Comparison of ENCODE assay signal across 8 mouse cellular contexts in genomic region chr14:26639961-26640360, GRCm38 (mm10). TPM values are rescaled to one million over a fixed set of nuclear protein-coding genes. Genes with fewer than 3 reads are reported as not detected.
DNase-seq lines count a peak whose midpoint lies in the region; ATAC-seq and TF ChIP-seq lines count a peak whose summit lies in the region.

No protein-coding gene starts in this region.

- WGBS in hindbrain, postnatal 0 days: 22% methylated on average over 2 of the region's 2 CpGs
- 25% methylated on average over 2 of the region's 2 CpGs for WGBS in lung, embryonic 15.5 days

- no peaks in the 10 kb centered on the region; the same call in 1 of the 2 replicates for H3K4me1 ChIP-seq in hindbrain, postnatal 0 days (ENCODE audit: insufficient read depth, low read length)
- H3K4me1 ChIP-seq in lung, embryonic 15.5 days: peaks cover 19% of the 10 kb centered on the region

- ATAC-seq in hindbrain, postnatal 0 days: no peak
- ATAC-seq in lung, embryonic 15.5 days (ENCODE audit: borderline replicate concordance, extremely low read depth, low FRiP score, low TSS enrichment): no peak
- no peak for ATAC-seq in monocyte, adult 5-6 weeks (replicated peaks; ENCODE audit: insufficient number of reproducible peaks, low FRiP score, low TSS enrichment, poor library complexity, severe bottlenecking)

- H3K4me2 ChIP-seq in hindbrain, postnatal 0 days (ENCODE audit: low read depth, low read length): peak overlapping the region; percentile 91
- H3K4me2 ChIP-seq in lung, embryonic 15.5 days: peak overlapping the region; percentile 70

- H3K27me3 ChIP-seq in hindbrain, postnatal 0 days (ENCODE audit: insufficient read depth, low read length): no peaks in the 10 kb centered on the region
- no peaks in the 10 kb centered on the region for H3K27me3 ChIP-seq in lung, embryonic 15.5 days

- DNase-seq in retina, postnatal 1 day: peak; percentile 18
- DNase-seq in retina, embryonic 14.5 days (ENCODE audit: low spot score): no peak
- peak; percentile 45 for DNase-seq in cerebellum, adult 9-11 months
- DNase-seq in hindbrain, postnatal 0 days (ENCODE audit: low spot score): peak; percentile 43
- no peak for DNase-seq in thymus, postnatal 25 days
- no peak for DNase-seq in left cerebral cortex, postnatal 14 days (ENCODE audit: low spot score in 2 of 2)

- no peaks in the 10 kb centered on the region for H3K9me3 ChIP-seq in hindbrain, postnatal 0 days (ENCODE audit: low read length)
- no peaks in the 10 kb centered on the region for H3K9me3 ChIP-seq in lung, embryonic 15.5 days

- TF ChIP-seq CTCF in hindbrain, postnatal 0 days (IDR thresholded peaks at IDR 0.05; ENCODE audit: low read depth): peak; percentile 29; the same call in 1 of the 2 replicates

- H3K27ac ChIP-seq in hindbrain, postnatal 0 days: no peak overlapping the region
- no peak overlapping the region for H3K27ac ChIP-seq in lung, embryonic 15.5 days

- intact Hi-C loops in left cerebral cortex, postnatal 14 days (cut with DNase I): loop anchor here (5.0 to 10.0 kb wide), 2 partner anchors 108 to 155 kb away; partner anchors contain the start of gene Slmap

- peak overlapping the region; percentile 83 for H3K4me3 ChIP-seq in hindbrain, postnatal 0 days (ENCODE audit: low read length)
- peak overlapping the region; percentile 91 for H3K4me3 ChIP-seq in lung, embryonic 15.5 days

- H3K36me3 ChIP-seq in hindbrain, postnatal 0 days (ENCODE audit: insufficient read depth, low read length): no peaks in the 10 kb centered on the region
- H3K36me3 ChIP-seq in lung, embryonic 15.5 days: no peaks in the 10 kb centered on the region

- H3K9ac ChIP-seq in hindbrain, postnatal 0 days (replicated peaks; ENCODE audit: low read length): peak overlapping the region; percentile 80
- peak overlapping the region; percentile 94 for H3K9ac ChIP-seq in lung, embryonic 15.5 days

RNA-seq across cellular contexts. Expression of gene Arf4, which starts 2.1 kb away (rescaled TPM):
- 111 and 119 TPM in 2 replicates for total RNA-seq in hindbrain, postnatal 0 days (2014; rRNA removed)
- polyA plus RNA-seq in hindbrain, postnatal 0 days (2015; fragmentation: Nextera tagmentation; extraction: Ambion mirVana): 385 and 395 TPM in 2 replicates
- 593 and 627 TPM in 2 replicates for polyA plus RNA-seq in lung, embryonic 15.5 days (2015; fragmentation: Nextera tagmentation; extraction: Ambion mirVana)
- 125 to 462 TPM (median 150 TPM) in 3 replicates for total RNA-seq in monocyte, adult 5-6 weeks (2017)
- total RNA-seq in left cerebral cortex, postnatal 14 days (2021): 100 to 1,000 TPM; 131 to 139 TPM

RNA-seq across cellular contexts. Expression of gene Pde12, which starts 29.7 kb away (rescaled TPM):
- 14.1 and 15.2 TPM in 2 replicates for total RNA-seq in hindbrain, postnatal 0 days (2014; rRNA removed)
- polyA plus RNA-seq in hindbrain, postnatal 0 days (2015; fragmentation: Nextera tagmentation; extraction: Ambion mirVana): 9.5 TPM in 2 replicates
- polyA plus RNA-seq in lung, embryonic 15.5 days (2015; fragmentation: Nextera tagmentation; extraction: Ambion mirVana): 8.7 TPM in 2 replicates
- total RNA-seq in monocyte, adult 5-6 weeks (2017): 8.6 to 12.8 TPM (median 10.5 TPM) in 3 replicates
- total RNA-seq in left cerebral cortex, postnatal 14 days (2021): 1 to 10 TPM; 8.5 to 9.2 TPM

RNA-seq across cellular contexts. Expression of gene Dnah12, which starts 53.1 kb away (rescaled TPM):
- 0.63 and 1.0 TPM in 2 replicates for total RNA-seq in hindbrain, postnatal 0 days (2014; rRNA removed)
- polyA plus RNA-seq in hindbrain, postnatal 0 days (2015; fragmentation: Nextera tagmentation; extraction: Ambion mirVana): 0.14 and 0.16 TPM in 2 replicates
- polyA plus RNA-seq in lung, embryonic 15.5 days (2015; fragmentation: Nextera tagmentation; extraction: Ambion mirVana): 0.44 and 0.52 TPM in 2 replicates
- 16.9 to 28.6 TPM (median 19.4 TPM) in 3 replicates for total RNA-seq in monocyte, adult 5-6 weeks (2017)
- under 1 TPM; 0.15 to 0.17 TPM for total RNA-seq in left cerebral cortex, postnatal 14 days (2021)

Comparison
In these comparisons a context has a peak if more than half of its experiments do, and no peak if none do; other contexts are left out.
1. DNase-seq: peak in retina, postnatal 1 day (single experiment), cerebellum, adult 9-11 months (single experiment) and hindbrain, postnatal 0 days (single experiment); none in retina, embryonic 14.5 days (single experiment), thymus, postnatal 25 days (single experiment) and left cerebral cortex, postnatal 14 days (0 of 2).